Mouse (Mus musculus) central nervous system, embryonic 14 days (tissue): ENCODE measurements around the gene Gm648. TPM values are rescaled to one million over a fixed set of nuclear protein-coding genes. Genes with fewer than 3 reads are reported as not detected.

Experiments used
- polyA plus RNA-seq: library from polyadenylated mRNA; depleted of rRNA; stranded (reverse); fragments of >200 nt; gene quantifications from 2 replicates; pipeline ENCODE4 v1.2.3, GENCODE M21; 2012; rRNA removed

The Gm648 gene
- polyA plus RNA-seq, result 0.11 and 0.16 TPM in 2 replicates

GRCm38 (mm10) chrX:56549506-56549905 lies at the start of gene Gm648:
TSS of gene Gm648 (minus strand) at chrX:56549606.

GRCm38 (mm10) chrX:56597887-56598640 lies 48.7 kb upstream of the Gm648 start, which contains the start of gene Mmgt1:
TSS of gene Mmgt1 (minus strand) at chrX:56598069.

GRCm38 (mm10) chrX:56524442-56524841 lies 25.0 kb downstream of the Gm648 start, which contains the start of gene Gm10477:
TSS of gene Gm10477 (plus strand) at chrX:56524742.

Other genes starting within 250 kb of the Gm648 start
- 3.4 and 4.1 TPM in 2 replicates for gene Zfp449, start 203.2 kb downstream of the Gm648 start, polyA plus RNA-seq
- gene Smim10l2a, start 175.0 kb downstream of the Gm648 start, polyA plus RNA-seq, result 12.8 and 13.4 TPM in 2 replicates
- gene Gm2174, start 101.6 kb downstream of the Gm648 start, polyA plus RNA-seq, result not detected in 2 replicates
- 74.9 and 79.0 TPM in 2 replicates for gene Ints6l, start 94.7 kb downstream of the Gm648 start, polyA plus RNA-seq
- gene Gm10477, start 24.9 kb downstream of the Gm648 start, polyA plus RNA-seq, result not detected in 2 replicates
- gene Mmgt1, start 48.5 kb upstream of the Gm648 start, polyA plus RNA-seq, result 29.4 and 33.0 TPM in 2 replicates
- 48.9 and 52.8 TPM in 2 replicates for gene Slc9a6, start 60.2 kb upstream of the Gm648 start, polyA plus RNA-seq
- 205 and 210 TPM in 2 replicates for gene Fhl1, start 182.2 kb upstream of the Gm648 start, polyA plus RNA-seq